Mouse (Mus musculus) cortical plate, adult 2 months (tissue): Measurements from ENCODE around the gene Ebf4.

Experiments used
- CTCF ChIP-seq: fragments of 200-500 bp; IDR thresholded peaks from 2 replicates; pipeline ENCODE4 v1.5.1; 2011; ENCODE audit warnings: mild to moderate bottlenecking, control low read depth, low read length; ENCODE audit not compliant: insufficient read depth; ENCODE audit errors: extremely low read depth
- POLR2A ChIP-seq: fragments of 200-500 bp; IDR thresholded peaks from 2 replicates; pipeline ENCODE4 v1.6.1; 2011; ENCODE audit warnings: mild to moderate bottlenecking, low read length, control low read depth; ENCODE audit not compliant: insufficient read depth; ENCODE audit errors: extremely low read depth

DNA sequence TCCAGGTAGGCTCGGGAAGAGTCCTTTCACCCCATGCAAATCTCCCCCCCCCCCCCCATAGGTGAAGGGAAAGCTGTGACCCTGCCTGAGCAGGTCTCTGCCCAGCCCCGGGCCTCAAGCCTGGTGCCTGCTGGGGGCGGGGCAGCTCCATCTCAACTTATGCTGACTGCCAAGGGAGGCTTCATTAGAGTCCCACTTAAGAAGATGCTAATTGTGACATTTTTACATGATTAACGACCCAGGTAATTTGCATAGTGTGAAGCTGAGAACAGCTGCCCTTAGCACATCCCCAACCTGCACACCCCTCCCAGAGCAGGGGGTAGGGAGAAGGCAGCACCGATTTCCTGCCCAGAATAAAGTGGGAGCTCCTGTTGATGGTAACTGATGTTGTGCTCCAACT is 63.9 kb downstream of the Ebf4 start:
- TF ChIP-seq CTCF (no peak), POLR2A (no peak)
